Mouse (Mus musculus): ENCODE measurements around the gene Tln1.

DNA sequence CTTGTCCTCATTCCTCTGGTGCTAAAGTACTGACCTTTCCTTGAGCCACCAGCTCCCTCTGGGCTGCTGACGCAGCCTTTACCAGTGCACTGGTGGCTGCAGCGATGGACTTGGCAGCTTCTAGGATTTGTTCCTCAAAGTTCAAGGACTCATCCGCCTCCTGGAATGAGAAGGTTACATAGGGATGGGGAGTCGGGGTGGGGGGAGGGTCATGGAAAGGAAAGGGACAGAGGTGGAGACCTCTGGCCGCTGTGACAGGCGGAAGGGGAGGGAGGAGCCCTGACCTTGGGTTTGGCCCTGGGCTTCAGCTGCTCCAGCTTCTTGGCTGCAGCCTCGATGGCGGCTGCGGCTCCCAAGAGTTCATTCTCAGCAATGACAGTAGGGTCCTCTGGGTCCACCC is 29.2 kb downstream of the Tln1 start:
- TF ChIP-seq CTCF (IDR thresholded peaks at IDR 0.05; ENCODE audit: insufficient read depth, low read length) (no peak), POLR2A (IDR thresholded peaks at IDR 0.05; ENCODE audit: borderline replicate concordance, extremely low read depth, low read depth, low read length) (no peak)
